Mouse (Mus musculus): ENCODE results near the gene Trp53bp1. TPM values are rescaled to one million over a fixed set of nuclear protein-coding genes. Genes with fewer than 3 reads are reported as not detected.

The Trp53bp1 gene
- polyA plus RNA-seq, 1 experiment from 2014 or later = 229 TPM

DNA sequence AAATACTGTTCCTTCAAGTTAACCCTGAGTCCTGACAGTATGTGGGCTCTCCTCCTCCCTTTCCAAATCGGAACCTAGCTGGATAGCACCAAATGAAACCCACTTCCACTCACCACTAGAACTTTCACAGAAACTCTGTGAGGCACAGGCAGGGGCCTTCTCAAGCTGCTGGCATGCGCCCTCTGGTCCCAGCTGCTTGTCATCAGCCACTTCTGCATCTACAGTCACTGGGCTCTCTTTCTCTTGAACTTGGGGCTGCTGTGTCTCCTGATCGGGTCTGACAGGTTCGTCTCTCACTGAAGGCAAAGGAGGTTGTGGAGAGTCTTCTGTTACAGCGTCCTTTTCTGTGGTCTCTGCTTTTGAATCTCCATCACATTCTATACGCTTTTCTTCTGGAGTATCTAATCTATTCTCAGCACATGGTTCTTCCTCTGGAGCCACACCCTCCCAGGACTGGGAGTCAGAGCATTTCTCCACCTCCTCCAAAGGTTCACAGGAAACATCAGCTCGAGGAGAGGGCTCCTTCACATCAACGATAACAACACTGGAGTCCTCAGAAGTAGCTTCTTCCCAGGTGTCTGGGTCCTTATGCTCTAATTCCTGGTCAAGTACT is 35.6 kb downstream of the Trp53bp1 start:
- 95% methylated on average over 8 of the region's 8 CpGs for whole genome bisulfite sequencing
- H3K9ac ChIP-seq (replicated peaks) = no peak overlapping the region
- H3K4me1 ChIP-seq (replicated peaks) = no peaks in the 10 kb centered on the region
- no peak overlapping the region for H3K4me3 ChIP-seq (replicated peaks)
- no peak overlapping the region for H3K27ac ChIP-seq
- no peaks in the 10 kb centered on the region for H3K9me3 ChIP-seq
- no peak for ATAC-seq
- H3K36me3 ChIP-seq = peaks cover 85% of the 10 kb centered on the region
- no peak overlapping the region for H3K4me2 ChIP-seq (replicated peaks)
- H3K27me3 ChIP-seq = no peaks in the 10 kb centered on the region

DNA sequence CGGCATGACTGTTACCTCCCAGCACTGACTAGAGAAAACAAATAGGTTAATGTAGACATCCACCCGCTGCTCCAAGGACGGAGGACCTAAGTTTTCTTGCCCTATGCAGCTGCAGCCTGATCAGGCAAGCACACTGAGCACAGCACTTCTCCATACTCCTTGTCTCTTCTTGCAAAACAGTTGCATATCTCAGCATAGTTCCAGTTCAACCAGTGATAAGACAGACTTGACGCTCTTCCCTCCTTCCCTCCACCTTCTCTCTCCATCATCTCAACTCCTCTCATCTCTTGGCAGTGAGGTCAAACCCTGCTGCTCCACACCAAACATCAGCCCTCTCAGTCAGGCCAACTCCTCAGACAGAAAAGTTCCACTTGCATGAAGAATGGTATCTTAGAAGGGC is 43.1 kb downstream of the Trp53bp1 start:
- Histone ChIP-seq H3K27ac (no peak overlapping the region), H3K9me3 (no peaks in the 10 kb centered on the region), H3K4me3 (replicated peaks) (no peak overlapping the region), H3K4me1 (replicated peaks) (0 out of 2 replicates have a peak, but pooled peaks cover 4% of the 10 kb centered on the region), H3K4me2 (replicated peaks) (no peak overlapping the region), H3K27me3 (no peaks in the 10 kb centered on the region), H3K36me3 (peaks cover 91% of the 10 kb centered on the region), H3K9ac (replicated peaks) (no peak overlapping the region)
- WGBS = 71% methylated on average over 4 of the region's 4 CpGs
- no peak for ATAC-seq

DNA sequence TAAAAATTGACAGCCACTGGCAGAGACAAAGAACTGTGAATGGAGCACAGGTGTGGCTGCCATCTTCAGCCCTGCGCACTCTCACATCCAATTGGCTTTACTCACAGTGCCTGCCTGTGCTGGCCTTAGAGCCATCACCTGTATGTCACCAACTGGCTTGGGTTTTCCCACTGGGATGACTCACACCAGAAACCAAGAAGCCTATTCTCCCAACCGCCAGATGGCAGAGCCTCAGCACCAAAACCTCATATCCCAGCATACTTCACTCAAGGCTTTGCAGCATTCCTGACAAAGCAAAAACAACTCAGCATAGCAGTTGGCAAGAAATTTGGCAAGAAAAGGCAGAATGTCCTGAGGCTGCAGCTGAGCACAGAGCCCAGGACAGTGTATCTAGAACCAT is 48.2 kb downstream of the Trp53bp1 start:
- H3K4me2 ChIP-seq (replicated peaks) = no peak overlapping the region
- 96% methylated on average over 2 of the region's 2 CpGs for whole genome bisulfite sequencing
- no peaks in the 10 kb centered on the region for H3K4me1 ChIP-seq (replicated peaks)
- no peak overlapping the region for H3K4me3 ChIP-seq (replicated peaks)
- ATAC-seq = no peak
- H3K9ac ChIP-seq (replicated peaks) = no peak overlapping the region
- H3K36me3 ChIP-seq = peaks cover 89% of the 10 kb centered on the region
- H3K9me3 ChIP-seq = no peaks in the 10 kb centered on the region
- no peak overlapping the region for H3K27ac ChIP-seq
- H3K27me3 ChIP-seq = no peaks in the 10 kb centered on the region

DNA sequence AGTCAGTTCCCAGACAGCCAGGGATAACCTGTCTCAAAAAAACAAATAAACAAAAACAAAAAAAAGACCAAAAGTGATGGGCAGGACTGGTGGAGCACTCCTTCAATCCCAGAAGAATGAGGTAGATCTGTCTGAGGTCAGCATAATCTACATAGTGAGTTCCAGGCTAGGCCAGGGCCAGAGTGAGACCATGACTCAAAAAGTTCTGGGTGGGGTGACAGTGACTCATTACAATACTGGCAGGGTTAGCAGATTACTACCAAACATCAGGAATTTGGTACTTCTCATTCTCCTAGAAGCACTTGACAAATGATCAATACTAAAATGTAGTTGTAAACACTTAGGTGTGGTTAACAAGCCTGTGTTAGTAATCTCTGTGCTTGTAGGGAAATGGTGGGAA is 51.2 kb downstream of the Trp53bp1 start:
- Histone ChIP-seq H3K4me1 (replicated peaks) (no peaks in the 10 kb centered on the region), H3K27ac (no peak overlapping the region), H3K36me3 (peaks cover 88% of the 10 kb centered on the region), H3K4me3 (replicated peaks) (no peak overlapping the region), H3K9ac (replicated peaks) (no peak overlapping the region), H3K4me2 (replicated peaks) (no peak overlapping the region), H3K9me3 (no peaks in the 10 kb centered on the region), H3K27me3 (no peaks in the 10 kb centered on the region)
- no peak for ATAC-seq

DNA sequence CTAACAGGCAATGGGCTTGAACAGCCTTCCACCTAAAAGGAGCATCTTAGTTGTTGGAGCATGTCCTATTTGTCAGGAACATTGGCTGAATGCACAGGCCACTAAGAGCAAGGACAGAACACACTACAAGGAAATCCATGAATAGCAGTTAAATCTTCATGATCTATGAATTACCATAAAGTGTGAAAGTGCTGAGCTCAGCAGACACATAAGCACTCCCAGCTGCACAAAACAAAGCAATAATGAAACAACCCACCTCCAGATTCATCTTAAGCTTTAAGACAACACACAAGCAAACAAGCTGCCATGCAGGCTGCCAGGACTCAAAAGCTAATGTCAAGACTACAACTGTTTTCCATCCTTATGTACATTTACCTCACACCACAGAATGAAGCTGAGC is 52.0 kb downstream of the Trp53bp1 start:
- H3K9ac ChIP-seq (replicated peaks) = no peak overlapping the region
- H3K27me3 ChIP-seq = no peaks in the 10 kb centered on the region
- H3K36me3 ChIP-seq = peaks cover 91% of the 10 kb centered on the region
- no peak overlapping the region for H3K4me3 ChIP-seq (replicated peaks)
- no peak for ATAC-seq
- H3K27ac ChIP-seq = no peak overlapping the region
- 0 out of 2 replicates have a peak, but pooled peaks cover 2% of the 10 kb centered on the region for H3K4me1 ChIP-seq (replicated peaks)
- H3K4me2 ChIP-seq (replicated peaks) = no peak overlapping the region
- no peaks in the 10 kb centered on the region for H3K9me3 ChIP-seq

DNA sequence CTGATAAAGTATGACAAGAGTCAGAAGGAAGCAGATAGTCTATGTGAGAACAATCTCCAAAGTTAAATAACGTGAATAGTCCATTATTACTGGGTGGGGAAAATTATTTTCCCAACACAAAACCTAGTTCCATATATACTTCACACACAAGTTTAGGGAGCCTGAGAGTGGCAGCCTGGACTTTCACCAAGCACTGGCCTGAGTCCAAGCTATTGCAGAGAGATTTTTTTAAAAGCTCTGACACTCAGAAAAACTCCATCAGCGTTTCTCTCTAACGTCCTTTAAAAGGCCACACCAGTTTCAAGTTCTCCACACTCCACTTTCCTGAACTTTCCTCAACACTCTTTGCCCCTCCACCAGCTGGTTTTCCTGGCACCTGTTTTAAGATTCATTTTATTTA is 56.7 kb downstream of the Trp53bp1 start:
- Histone ChIP-seq H3K4me2 (replicated peaks) (no peak overlapping the region), H3K36me3 (peaks cover 94% of the 10 kb centered on the region), H3K9me3 (no peaks in the 10 kb centered on the region), H3K27me3 (no peaks in the 10 kb centered on the region), H3K4me1 (replicated peaks) (0 out of 2 replicates have a peak, but pooled peaks cover 2% of the 10 kb centered on the region), H3K9ac (replicated peaks) (no peak overlapping the region), H3K4me3 (replicated peaks) (no peak overlapping the region), H3K27ac (no peak overlapping the region)
- WGBS = 92% methylated on average over 3 of the region's 3 CpGs
- no peak for ATAC-seq

DNA sequence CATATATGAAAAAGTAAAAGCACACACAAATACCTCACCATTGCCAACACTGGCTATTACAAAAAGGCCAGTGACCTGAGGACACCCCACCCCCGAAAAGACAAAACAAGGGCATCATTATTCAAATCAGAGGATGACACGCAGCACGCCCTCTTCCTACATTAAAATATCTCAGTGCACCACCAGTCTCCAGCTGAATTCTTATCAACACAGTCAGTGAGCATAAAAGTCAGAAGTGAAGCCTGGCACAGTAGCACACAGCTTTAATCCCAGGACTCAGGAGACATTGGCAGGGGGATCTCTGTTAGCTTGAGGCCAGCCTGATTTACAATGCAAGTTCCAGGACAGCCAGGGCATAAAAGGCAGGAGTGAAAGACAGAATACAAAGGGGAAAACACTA is 64.7 kb downstream of the Trp53bp1 start:
- peaks cover 96% of the 10 kb centered on the region for H3K36me3 ChIP-seq
- no peak overlapping the region for H3K27ac ChIP-seq
- no peak overlapping the region for H3K4me2 ChIP-seq (replicated peaks)
- no peak for ATAC-seq
- H3K4me1 ChIP-seq (replicated peaks) = no peaks in the 10 kb centered on the region
- no peaks in the 10 kb centered on the region for H3K27me3 ChIP-seq
- H3K9me3 ChIP-seq = no peaks in the 10 kb centered on the region
- 89% methylated on average over 3 of the region's 3 CpGs for WGBS
- H3K9ac ChIP-seq (replicated peaks) = no peak overlapping the region
- no peak overlapping the region for H3K4me3 ChIP-seq (replicated peaks)

DNA sequence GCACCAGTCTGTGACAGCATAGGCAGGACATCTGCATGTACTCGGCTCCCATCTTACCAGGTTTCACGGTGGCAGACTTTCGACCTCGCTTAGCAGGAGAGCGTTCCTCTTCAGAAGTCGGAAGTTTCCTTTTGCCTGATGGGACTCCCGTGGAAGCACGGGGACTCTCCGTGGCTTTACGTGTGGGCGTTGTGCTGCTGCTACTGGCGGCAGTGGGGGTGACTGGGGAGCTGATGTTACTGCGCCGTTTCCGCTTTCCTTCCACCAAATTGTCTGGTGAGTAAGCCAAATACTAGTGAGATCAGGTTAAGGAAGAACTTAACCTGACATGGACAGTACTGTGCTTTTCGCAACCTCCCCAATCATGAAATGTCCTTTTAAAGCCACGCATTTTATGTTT is 66.9 kb downstream of the Trp53bp1 start:
- Histone ChIP-seq H3K27me3 (no peaks in the 10 kb centered on the region), H3K36me3 (peaks cover 97% of the 10 kb centered on the region), H3K9ac (replicated peaks) (no peak overlapping the region), H3K4me1 (replicated peaks) (no peaks in the 10 kb centered on the region), H3K27ac (no peak overlapping the region), H3K9me3 (no peaks in the 10 kb centered on the region), H3K4me2 (replicated peaks) (no peak overlapping the region), H3K4me3 (replicated peaks) (no peak overlapping the region)
- 96% methylated on average over 17 of the region's 17 CpGs for WGBS
- no peak for ATAC-seq

DNA sequence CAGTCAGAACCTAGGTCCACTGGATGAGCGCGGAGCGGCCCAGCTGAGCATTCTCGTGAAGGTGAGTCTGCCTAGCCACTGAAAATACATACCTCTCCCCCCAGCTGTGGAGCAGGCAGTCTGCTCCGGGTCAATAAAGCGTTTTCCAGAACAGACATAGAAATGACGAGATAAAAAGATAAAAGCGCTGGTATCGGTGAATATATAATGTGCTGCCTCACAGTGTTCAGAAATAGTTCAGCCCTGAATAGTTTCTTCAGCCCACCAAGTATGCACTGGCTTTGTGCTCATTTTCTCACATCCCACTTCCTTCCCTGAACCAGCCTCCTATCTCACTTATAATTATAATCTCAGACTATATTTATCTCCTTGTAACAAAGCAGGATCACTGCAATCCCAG is 75.7 kb downstream of the Trp53bp1 start:
- no peak overlapping the region for H3K4me2 ChIP-seq (replicated peaks)
- H3K9ac ChIP-seq (replicated peaks) = no peak overlapping the region
- ATAC-seq = no peak
- no peaks in the 10 kb centered on the region for H3K9me3 ChIP-seq
- H3K27me3 ChIP-seq = no peaks in the 10 kb centered on the region
- H3K4me1 ChIP-seq (replicated peaks) = no peaks in the 10 kb centered on the region
- peaks cover 96% of the 10 kb centered on the region for H3K36me3 ChIP-seq
- no peak overlapping the region for H3K4me3 ChIP-seq (replicated peaks)
- 94% methylated on average over 9 of the region's 9 CpGs for WGBS
- no peak overlapping the region for H3K27ac ChIP-seq

DNA sequence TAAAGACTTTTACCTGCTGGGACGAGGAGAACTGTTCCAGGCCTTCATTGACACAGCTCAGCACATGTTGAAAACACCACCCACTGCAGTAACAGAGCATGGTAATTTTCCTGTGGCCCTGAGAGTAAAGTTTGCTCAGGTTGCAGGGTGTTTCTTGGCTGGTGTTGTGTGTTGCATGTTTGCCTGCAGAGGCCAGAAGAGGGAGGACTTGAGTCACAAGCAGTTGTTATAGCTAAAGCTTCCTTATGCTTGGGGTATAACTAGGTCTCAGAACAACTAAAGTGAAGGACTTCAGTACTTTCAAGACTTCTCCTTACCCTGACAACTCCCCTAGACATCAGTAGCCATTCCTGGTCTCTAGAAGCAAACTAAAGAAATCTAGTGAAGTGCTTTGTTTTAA is 82.7 kb downstream of the Trp53bp1 start:
- ATAC-seq = no peak
- H3K9me3 ChIP-seq = no peaks in the 10 kb centered on the region
- no peaks in the 10 kb centered on the region for H3K27me3 ChIP-seq
- H3K4me3 ChIP-seq (replicated peaks) = no peak overlapping the region
- no peak overlapping the region for H3K27ac ChIP-seq
- no peak overlapping the region for H3K4me2 ChIP-seq (replicated peaks)
- WGBS = 74% methylated on average over 1 of the region's 1 CpGs
- peaks cover 89% of the 10 kb centered on the region for H3K36me3 ChIP-seq
- H3K9ac ChIP-seq (replicated peaks) = no peak overlapping the region
- H3K4me1 ChIP-seq (replicated peaks) = no peaks in the 10 kb centered on the region

DNA sequence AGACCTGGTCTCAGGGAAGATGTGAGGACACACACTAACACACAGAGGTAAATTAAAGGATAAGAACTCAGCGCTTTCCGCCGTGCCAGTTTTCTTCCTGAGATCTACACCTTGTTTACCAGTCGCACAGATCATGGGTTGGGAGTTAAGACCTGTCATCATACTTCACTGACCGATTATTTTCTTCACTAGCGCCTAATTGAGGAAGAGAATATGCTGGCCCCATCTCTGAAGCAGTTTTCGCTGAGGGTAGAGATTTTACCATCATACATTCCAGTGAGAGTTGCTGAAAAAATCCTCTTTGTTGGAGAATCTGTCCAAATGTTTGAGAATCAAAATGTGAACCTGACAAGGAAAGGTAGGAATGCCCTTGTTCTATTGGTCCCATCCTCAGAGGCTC is 87.1 kb downstream of the Trp53bp1 start:
- Histone ChIP-seq H3K4me3 (replicated peaks) (no peak overlapping the region), H3K27me3 (no peaks in the 10 kb centered on the region), H3K36me3 (peaks cover 69% of the 10 kb centered on the region), H3K9ac (replicated peaks) (no peak overlapping the region), H3K4me1 (replicated peaks) (no peaks in the 10 kb centered on the region), H3K4me2 (replicated peaks) (no peak overlapping the region), H3K27ac (no peak overlapping the region), H3K9me3 (no peaks in the 10 kb centered on the region)
- no peak for ATAC-seq
- WGBS = 95% methylated on average over 7 of the region's 7 CpGs

DNA sequence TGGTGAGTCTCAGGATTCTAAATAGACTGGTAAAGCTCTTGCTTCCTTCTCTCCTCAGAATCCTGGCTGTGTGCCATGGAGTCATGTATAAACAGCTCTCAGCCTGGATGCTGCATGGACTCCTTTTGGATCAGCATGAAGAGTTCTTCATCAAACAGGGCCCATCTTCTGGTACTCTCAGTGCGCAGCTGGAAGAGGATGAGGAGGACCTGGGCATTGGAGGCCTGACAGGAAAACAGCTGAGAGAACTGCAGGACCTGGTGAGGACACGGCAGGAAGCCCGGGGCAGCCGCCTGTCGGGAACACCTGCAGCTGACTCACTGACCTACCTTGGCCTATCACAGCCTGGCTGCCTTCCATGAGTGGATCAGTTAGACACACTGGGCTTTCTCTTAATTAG is 87.8 kb downstream of the Trp53bp1 start:
- Histone ChIP-seq H3K27me3 (no peaks in the 10 kb centered on the region), H3K4me1 (replicated peaks) (no peaks in the 10 kb centered on the region), H3K4me2 (replicated peaks) (no peak overlapping the region), H3K9ac (replicated peaks) (no peak overlapping the region), H3K4me3 (replicated peaks) (no peak overlapping the region), H3K27ac (no peak overlapping the region), H3K9me3 (no peaks in the 10 kb centered on the region), H3K36me3 (peaks cover 69% of the 10 kb centered on the region)
- no peak for ATAC-seq
- WGBS = 91% methylated on average over 5 of the region's 5 CpGs

DNA sequence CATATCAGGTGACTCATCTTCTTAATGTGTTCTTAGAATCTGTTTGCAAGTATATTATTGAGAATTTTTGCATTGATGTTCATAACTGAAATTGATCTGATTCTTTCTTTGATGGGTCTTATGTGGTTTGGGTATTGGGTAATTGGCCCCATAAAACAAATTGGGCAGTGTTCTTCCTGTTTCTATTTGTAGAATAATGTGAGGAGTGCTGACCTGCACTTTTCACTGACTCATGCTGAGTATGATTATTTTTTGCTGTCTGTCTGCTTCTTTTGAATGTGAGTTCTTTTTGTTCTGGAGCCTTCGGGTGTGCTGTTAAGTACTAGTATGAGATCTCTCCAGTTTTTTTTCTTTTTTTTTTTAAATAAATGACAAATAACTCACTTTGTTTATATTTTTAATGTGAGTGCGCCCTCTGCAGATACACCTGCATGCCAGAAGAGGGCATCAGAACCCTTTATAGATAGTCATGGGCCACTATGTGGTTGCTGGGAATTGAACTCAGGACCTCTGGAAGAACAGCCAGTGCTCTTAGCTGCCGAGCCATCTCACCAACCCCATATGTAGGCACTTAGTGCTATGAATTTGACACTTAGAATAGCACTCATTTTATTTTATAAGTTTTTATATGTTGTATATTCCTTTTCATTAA is 92.3 kb downstream of the Trp53bp1 start:
- no peak for ATAC-seq
- no peak overlapping the region for H3K27ac ChIP-seq
- no peaks in the 10 kb centered on the region for H3K9me3 ChIP-seq
- no peaks in the 10 kb centered on the region for H3K27me3 ChIP-seq
- peaks cover 73% of the 10 kb centered on the region for H3K36me3 ChIP-seq
- H3K9ac ChIP-seq (replicated peaks) = no peak overlapping the region
- 99% methylated on average over 3 of the region's 3 CpGs for WGBS
- no peak overlapping the region for H3K4me2 ChIP-seq (replicated peaks)
- no peak overlapping the region for H3K4me3 ChIP-seq (replicated peaks)
- H3K4me1 ChIP-seq (replicated peaks) = no peaks in the 10 kb centered on the region
